Mouse (Mus musculus): ENCODE measurements around the gene Dhx37.

Gene Dhx37

DNA sequence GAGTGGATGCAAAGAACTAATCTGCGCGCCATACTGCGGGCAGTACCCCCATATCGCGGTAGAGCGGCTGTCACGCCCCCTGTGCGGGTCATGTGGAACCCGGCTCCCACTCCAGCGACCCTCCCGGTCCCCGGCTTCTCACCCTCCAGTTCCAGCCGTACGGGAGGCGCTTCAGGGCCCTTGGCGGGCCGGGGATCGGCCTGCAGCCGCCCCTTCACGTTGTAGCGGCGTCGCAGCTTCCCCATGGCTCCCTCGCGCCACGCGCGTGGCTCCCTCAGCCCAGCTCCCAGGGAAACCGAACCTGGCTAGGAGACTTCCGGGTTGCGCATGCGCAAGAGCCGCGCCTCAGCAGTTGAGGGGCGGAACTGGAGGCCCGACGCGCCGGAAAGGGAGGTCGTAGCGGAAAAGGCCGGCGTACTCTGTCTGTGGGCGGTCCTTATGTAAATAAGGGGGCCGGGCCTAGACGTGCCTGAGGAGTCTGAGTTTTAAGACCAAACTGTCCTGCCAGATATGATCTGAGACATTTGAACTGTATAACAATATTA, at the start of gene Dhx37:
Dhx37 (minus strand) TSS at position 329 of the 545 bp plus-strand sequence.
- DNase-seq (ENCODE audit: low read depth, low spot score): peak; percentile 85

GRCm38 (mm10) chr5:125482474-125482873, 48.6 kb upstream of the Dhx37 start:
- DNase-seq (ENCODE audit: low read depth, low spot score): no peak

DNA sequence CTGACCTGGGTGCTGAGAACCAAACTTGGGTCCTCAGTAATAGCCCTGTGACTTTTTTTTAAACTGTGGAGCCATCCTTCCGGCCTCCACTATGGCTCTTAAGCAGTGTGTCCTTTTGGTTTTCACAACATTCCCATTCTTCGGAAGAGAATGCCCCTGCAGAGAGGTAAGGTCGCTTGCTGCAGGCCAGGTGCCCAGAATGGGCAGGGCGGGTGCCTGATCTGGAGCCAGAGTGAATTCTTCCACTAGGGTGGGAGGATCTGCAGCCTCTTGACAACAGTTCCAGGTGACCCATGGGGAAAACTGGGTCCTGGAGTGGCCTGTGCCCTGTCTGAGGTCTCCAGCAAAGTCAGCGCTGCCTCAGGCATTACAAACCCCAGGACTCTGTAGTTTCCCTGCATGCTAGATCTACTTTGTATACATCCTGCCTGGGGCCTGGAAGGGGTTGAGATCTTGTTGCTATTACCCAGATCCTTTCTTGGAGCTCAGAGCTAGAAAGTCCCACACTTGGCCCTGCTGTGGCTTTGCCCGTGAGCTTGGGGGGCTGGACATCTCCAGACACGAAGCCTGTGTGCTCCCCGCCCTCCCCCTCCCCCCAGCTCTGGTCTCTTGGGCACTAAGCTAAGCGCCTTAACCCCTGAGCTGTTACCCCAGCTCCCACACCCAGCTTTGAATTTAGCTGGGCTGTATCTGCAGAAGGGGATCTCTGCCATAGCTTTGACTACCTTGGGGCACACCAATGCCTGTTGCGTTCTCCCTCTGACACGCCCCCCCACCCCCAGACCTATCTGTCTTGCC, 46.7 kb upstream of the Dhx37 start:
- DNase-seq (ENCODE audit: low read depth, low spot score): peak; percentile 79

DNA sequence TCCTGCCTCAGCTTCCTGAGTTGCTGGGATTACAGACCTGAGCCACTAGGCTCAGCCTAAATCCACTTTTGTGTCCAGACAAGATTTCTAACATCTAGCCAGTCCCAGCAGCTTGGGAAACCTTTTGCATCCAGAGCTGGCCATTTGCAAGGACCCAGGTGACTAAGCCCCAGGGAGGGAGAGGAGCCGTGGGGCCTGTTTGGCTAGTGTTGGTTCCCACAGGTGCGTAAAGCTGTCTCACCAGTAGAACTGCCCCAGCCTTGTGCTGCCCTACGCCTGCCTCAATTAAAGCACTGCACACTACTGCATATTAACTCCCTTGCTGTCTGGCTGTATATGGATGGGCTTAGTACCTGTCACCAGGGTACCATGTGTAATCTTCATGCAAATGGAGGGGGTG, 45.5 kb upstream of the Dhx37 start:
- DNase-seq (ENCODE audit: low read depth, low spot score): no peak

DNA sequence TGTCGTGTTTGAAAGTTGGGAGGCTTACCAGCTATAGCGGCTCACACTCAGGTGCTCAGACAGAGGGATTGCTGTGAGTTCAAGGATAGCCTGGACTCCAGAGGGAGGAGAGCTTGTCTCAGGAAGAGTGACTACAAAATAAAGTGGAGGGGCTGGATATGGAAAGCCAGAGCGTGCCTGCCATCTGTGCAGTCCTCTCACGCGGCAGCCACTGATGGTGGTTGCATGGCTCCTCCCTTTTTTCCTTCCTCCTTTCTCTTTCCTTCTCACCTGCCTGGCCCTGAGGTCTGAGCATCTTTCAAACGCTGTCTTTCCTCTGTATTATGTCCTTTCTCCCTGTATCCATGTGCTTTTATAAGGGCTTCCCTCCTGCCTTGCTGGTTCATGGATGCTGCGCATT, 44.1 kb upstream of the Dhx37 start:
- DNase-seq (ENCODE audit: low read depth, low spot score): no peak

GRCm38 (mm10) chr5:125477533-125477932, 43.6 kb upstream of the Dhx37 start:
- no peak for DNase-seq (ENCODE audit: low read depth, low spot score)

GRCm38 (mm10) chr5:125476799-125477198, 42.9 kb upstream of the Dhx37 start:
- DNase-seq (ENCODE audit: low read depth, low spot score): no peak

GRCm38 (mm10) chr5:125476286-125476625, 42.3 kb upstream of the Dhx37 start:
- no peak for DNase-seq (ENCODE audit: low read depth, low spot score)

DNA sequence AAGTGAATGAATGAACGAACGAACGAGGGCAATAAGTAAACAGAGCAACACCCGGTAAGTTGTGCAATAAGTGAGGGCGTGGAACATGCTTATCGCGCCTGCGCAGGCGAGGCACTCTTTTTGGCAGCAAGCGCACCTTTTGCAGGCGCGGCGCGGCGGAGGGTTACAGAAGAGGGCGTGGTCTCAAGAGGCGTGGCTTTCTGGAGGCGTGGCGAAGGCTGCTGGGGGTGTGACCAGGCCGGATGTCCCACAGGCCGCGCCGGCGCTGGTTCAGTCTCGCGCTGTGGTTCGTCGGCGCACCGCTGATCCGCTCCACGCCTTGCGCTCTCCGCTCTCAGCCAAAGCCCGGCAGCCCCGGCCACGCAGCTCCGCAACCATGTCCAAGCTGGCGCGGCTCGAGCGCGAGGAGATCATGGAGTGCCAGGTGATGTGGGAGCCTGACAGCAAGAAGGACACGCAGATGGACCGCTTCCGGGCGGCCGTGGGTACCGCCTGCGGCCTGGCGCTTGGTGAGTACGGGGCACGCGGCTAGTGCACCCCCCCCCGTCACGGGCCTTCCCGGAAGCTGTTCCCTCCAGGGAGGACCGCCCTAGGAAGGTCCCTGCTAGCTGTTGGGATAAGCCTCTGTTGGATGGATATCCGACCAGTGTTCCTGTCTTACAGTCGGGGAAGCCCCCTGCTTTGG, 41.8 kb upstream of the Dhx37 start, which contains the start of gene Aacs:
Aacs (plus strand) TSS at position 214 of the 685 bp plus-strand sequence.
- DNase-seq (ENCODE audit: low read depth, low spot score): peak; percentile 91

DNA sequence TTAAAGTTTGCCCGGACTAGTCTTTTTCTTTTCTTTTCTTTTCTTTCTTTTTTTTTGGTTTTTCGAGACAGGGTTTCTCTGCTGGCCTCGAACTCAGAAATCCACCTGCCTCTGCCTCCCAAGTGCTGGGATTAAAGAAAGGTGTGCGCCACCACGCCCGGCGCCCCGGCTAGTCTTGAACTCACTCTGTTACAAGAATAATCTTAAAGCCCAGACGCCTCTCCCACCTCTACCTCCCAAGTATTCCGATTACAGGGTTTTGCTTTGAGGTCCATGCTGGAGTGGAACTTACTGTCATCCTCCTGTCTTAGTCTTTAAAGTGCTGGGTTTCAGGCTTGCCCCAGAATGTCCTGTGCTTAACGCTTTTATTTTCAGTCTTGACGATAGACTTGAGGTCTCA, 41.1 kb upstream of the Dhx37 start:
- no peak for DNase-seq (ENCODE audit: low read depth, low spot score)

DNA sequence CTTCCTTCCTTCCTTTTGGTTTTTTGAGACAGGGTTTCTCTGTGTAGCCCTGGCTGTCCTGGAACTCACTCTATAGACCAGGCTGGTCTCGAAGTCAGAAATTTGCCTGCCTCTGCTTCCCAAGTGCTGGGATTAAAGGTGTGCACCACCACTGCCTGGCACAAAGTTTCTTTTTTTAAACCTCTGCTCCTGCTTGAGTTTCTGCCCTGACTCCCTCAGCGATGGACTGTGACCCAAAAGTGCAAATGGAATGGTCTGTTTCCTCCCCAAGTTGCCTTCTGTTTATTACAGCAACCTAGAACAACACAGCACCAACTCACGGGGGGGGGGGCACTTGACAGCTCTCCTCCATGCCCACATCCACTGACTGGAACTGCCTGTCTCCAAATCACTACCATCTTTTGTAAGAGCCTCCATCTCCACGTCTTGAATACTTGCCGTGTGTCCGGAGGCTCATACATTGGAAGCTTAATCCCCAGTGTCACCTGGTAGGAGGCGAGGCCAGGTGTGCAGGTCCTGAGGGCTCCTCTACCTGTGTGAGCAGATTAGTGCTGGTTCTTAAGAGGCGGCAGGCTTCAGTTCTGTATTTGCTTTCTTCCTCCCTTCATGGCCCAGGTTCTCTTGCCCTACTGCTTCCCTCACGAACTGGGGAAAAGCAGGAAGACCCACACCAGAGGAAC, 39.0 kb upstream of the Dhx37 start:
- no peak for DNase-seq (ENCODE audit: low read depth, low spot score)

DNA sequence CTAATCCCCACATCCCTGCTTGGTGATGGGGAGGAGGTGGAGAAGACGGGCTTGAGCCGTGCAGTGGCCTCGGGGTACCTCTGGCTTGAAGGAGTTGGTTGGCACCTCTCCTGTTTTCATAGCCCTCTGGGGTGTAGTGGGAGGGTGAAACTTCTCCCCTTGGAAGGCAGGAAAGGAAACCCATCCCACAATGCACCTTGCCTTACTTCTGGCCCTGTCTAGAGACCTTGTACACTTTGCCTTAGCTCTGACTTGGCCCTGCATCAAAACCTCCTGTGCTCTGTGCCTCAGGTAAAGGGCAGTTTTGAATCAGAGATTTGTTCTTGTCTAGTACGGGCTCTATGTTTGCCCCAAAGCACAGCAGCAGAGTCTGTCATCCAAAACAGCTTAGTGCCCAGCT, 36.8 kb upstream of the Dhx37 start:
- no peak for DNase-seq (ENCODE audit: low read depth, low spot score)

DNA sequence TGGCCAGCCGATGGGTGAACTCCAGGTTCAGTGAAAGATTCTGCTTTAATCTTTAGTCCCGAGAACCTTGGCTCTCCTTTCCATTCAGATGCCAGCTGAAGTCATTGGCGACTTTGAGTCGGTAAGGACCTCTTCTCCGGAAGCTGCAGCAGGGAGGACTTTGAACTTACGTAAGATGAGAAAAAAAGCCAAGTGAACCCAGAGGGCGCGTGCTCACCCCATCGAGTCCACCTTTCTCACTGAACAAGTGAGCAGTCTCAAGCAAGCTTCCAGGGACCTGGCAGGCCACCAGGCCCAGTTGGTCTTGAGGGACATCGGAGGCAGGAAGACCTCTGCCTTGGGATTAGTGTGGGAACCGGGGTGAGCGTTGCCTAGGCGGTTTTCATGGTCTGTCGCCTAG, 33.3 kb upstream of the Dhx37 start:
- no peak for DNase-seq (ENCODE audit: low read depth, low spot score)

DNA sequence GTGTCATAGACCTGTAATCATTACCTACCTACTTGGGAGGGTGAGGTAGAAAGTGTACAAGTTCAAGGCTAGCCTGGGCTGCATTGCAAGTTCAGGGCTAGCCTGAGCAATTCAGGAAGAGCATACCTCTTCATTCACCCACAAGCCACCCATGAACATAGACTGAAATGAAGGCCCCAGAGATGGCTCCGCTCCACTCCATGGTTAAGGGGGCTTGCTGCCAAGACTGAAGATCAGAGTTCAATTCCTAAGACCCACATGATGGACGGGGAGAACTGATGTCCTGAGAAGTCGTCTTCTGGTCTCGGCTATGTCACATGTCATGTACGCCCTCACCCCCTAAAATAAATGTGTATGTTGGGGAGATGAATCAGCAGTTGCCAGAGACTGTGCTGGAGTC, 32.6 kb upstream of the Dhx37 start:
- DNase-seq (ENCODE audit: low read depth, low spot score): no peak

DNA sequence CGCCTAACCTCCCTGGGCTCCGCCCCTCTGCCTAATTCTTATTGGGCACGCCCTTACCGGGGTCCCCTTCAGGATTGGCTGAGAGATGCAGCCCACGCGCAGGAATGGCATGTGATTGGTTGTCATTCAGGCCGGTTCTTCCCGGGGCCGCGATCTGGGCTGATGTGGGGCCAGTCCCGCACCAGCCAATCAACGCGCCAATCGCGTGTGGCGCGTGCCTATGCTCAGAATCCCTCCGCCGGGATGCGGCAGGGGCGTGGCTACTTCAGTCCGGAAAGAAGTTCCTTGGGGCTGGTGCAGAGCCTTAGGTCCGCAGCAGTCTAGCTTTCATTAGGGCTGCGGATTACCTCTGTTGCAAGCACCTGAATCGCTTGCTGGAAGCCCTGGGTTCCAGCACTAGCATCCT, 31.8 kb upstream of the Dhx37 start:
- DNase-seq (ENCODE audit: low read depth, low spot score): peak; percentile 86

GRCm38 (mm10) chr5:125465192-125465591, 31.3 kb upstream of the Dhx37 start:
- no peak for DNase-seq (ENCODE audit: low read depth, low spot score)

DNA sequence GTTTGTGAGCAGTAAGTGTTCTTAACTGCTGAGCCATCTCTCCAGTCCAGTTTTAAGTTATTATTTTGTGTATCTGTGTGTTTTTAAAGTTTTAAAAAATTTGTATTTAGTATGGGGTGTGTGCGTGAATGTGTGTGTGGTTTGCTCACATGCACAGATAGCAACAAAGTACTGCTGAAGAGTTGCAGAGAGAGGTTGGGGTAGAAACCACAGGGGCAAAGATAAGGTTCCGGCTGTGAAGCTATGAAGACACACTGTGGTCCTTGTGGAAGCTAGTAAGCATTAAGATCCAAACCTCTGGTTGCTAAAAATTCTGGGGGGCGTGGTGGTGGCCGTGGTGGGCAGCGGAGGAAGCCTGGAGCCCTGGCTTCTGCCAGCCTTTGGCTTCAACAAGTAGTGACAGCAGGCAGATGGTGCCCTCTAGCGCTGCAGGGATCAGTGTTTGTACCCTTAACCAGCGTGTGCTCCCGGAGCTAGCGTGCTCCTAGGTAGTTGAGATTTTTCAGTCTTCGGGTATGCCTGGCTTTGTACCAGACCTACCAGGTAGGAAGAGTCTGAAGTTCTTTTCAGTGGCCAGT, 28.0 kb upstream of the Dhx37 start:
- no peak for DNase-seq (ENCODE audit: low read depth, low spot score)

DNA sequence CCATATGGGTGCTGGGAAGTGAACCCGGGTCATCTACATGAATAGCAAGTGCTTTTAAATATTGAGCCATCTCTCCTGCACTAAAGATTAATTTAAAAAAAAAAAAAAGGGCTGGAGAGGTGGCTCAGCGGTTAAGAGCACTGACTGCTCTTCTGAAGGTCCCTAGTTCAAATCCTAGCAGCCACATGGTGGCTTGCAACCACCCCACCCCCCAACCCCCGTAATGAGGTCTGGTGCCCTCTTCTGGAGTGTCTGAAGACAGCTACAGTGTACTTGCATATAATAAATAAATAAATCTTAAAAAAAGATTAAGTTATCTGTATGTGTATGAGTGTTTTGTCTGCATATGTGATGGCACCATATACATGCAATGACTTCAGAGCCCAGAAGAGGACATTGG, 26.7 kb upstream of the Dhx37 start:
- DNase-seq (ENCODE audit: low read depth, low spot score): no peak

DNA sequence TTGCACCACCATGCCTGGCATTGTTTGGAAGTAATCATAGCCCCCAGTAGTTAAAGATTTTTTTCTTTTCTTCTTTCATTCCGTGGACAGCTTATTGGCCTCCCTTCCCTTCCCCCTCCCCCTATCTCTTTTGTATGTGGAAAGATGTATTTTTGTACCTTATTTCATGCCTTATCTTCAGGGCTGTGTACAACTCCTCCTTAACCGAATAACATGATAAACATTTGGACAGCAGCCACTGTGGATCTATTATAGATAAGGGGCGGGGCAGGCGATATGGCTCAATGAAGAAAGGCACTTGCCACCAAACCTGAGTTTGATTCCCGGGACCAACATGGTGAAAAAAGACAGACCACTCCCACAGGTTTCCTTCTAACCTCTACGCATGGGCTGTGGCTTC, 23.6 kb upstream of the Dhx37 start:
- DNase-seq (ENCODE audit: low read depth, low spot score): no peak

DNA sequence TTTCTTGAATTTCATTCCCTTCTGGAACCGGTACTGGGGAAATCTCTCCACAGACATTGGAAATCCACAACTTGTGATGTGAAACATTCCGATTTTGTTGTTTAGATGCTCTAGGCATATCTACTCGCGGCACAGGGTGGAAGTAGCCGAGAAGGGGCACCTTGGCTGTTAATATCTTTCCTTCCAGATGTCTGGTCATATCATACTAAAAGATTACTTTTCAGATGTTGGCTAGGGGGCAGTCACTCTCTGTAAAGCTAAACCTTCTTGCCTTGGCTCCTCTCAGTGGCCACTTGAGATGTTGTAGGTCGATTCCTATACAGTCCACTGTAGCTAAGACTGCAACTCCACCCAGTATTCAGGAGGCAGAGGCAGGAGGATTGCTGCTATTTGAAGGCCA, 22.2 kb upstream of the Dhx37 start:
- no peak for DNase-seq (ENCODE audit: low read depth, low spot score)

- no peak for DNase-seq (ENCODE audit: low read depth, low spot score)
Measured at GRCm38 (mm10) chr5:125452573-125452972, 18.7 kb upstream of the Dhx37 start.

- no peak for DNase-seq (ENCODE audit: low read depth, low spot score)
Measured at GRCm38 (mm10) chr5:125449306-125449705, 15.4 kb upstream of the Dhx37 start.
